Mouse (Mus musculus): Measurements from ENCODE around the gene Nfasc. TPM values are rescaled to one million over a fixed set of nuclear protein-coding genes. Genes with fewer than 3 reads are reported as not detected.

Gene Nfasc
- polyA plus RNA-seq, 1 experiment from 2014 or later: 0.14 TPM

- WGBS: 7% methylated on average over 5 of the region's 5 CpGs
- H3K4me3 ChIP-seq (ENCODE audit: low read depth, low read length): no peak overlapping the region
- no peak overlapping the region for H3K27ac ChIP-seq (ENCODE audit: low read depth, low read length)
- peaks cover 3% of the 10 kb centered on the region; the same call in 1 of the 2 replicates for H3K4me1 ChIP-seq (replicated peaks; ENCODE audit: control insufficient read depth, insufficient read depth, low read length)
- H3K36me3 ChIP-seq (ENCODE audit: control insufficient read depth, insufficient read depth, low read length): no peaks in the 10 kb centered on the region
- no peak for ATAC-seq (replicated peaks; ENCODE audit: low FRiP score)
- peaks cover 63% of the 10 kb centered on the region for H3K27me3 ChIP-seq (replicated peaks; ENCODE audit: control insufficient read depth, insufficient read depth, low read length)
- no peak overlapping the region for H3K9ac ChIP-seq (ENCODE audit: low read depth, low read length)
- H3K9me3 ChIP-seq (ENCODE audit: control insufficient read depth, low read length): no peaks in the 10 kb centered on the region
- no peak for DNase-seq (ENCODE audit: low spot score)
- H3K4me2 ChIP-seq: no peak overlapping the region; the same call in 1 of the 2 replicates
Observed at GRCm38 (mm10) chr1:132541824-132542599, 199.6 kb downstream of the Nfasc start.

- peak; percentile 31; the same call in 1 of the 2 replicates for ATAC-seq (replicated peaks; ENCODE audit: low FRiP score)
- no peak for DNase-seq (ENCODE audit: low spot score)
- Histone ChIP-seq H3K9ac (ENCODE audit: low read depth, low read length) (no peak overlapping the region), H3K4me2 (no peak overlapping the region), H3K9me3 (ENCODE audit: control insufficient read depth, low read length) (no peaks in the 10 kb centered on the region), H3K27ac (ENCODE audit: low read depth, low read length) (no peak overlapping the region), H3K4me1 (replicated peaks; ENCODE audit: control insufficient read depth, insufficient read depth, low read length) (peaks cover 3% of the 10 kb centered on the region; the same call in 1 of the 2 replicates), H3K4me3 (ENCODE audit: low read depth, low read length) (no peak overlapping the region), H3K36me3 (ENCODE audit: control insufficient read depth, insufficient read depth, low read length) (no peaks in the 10 kb centered on the region), H3K27me3 (replicated peaks; ENCODE audit: control insufficient read depth, insufficient read depth, low read length) (peaks cover 63% of the 10 kb centered on the region)
- WGBS: 5% methylated on average over 14 of the region's 14 CpGs
Observed at GRCm38 (mm10) chr1:132541171-132541823, 200.3 kb downstream of the Nfasc start.

GRCm38 (mm10) chr1:132540701-132541100 is 200.9 kb downstream of the Nfasc start:
- Histone ChIP-seq H3K4me3 (ENCODE audit: low read depth, low read length) (no peak overlapping the region), H3K27ac (ENCODE audit: low read depth, low read length) (no peak overlapping the region), H3K36me3 (ENCODE audit: control insufficient read depth, insufficient read depth, low read length) (no peaks in the 10 kb centered on the region), H3K4me1 (replicated peaks; ENCODE audit: control insufficient read depth, insufficient read depth, low read length) (peaks cover 3% of the 10 kb centered on the region; the same call in 1 of the 2 replicates), H3K9ac (ENCODE audit: low read depth, low read length) (no peak overlapping the region), H3K27me3 (replicated peaks; ENCODE audit: control insufficient read depth, insufficient read depth, low read length) (peaks cover 63% of the 10 kb centered on the region), H3K9me3 (ENCODE audit: control insufficient read depth, low read length) (no peaks in the 10 kb centered on the region), H3K4me2 (no peak overlapping the region)
- 48% methylated on average over 7 of the region's 7 CpGs for WGBS
- DNase-seq (ENCODE audit: low spot score) (no peak), ATAC-seq (replicated peaks; ENCODE audit: low FRiP score) (no peak)

GRCm38 (mm10) chr1:132537736-132538135 is 203.9 kb downstream of the Nfasc start:
- ATAC-seq (replicated peaks; ENCODE audit: low FRiP score): no peak

GRCm38 (mm10) chr1:132536416-132536815 is 205.2 kb downstream of the Nfasc start:
- DNase-seq (ENCODE audit: low spot score): no peak
- Histone ChIP-seq H3K4me3 (ENCODE audit: low read depth, low read length) (no peak overlapping the region), H3K4me1 (replicated peaks; ENCODE audit: control insufficient read depth, insufficient read depth, low read length) (no peaks in the 10 kb centered on the region; the same call in 1 of the 2 replicates), H3K4me2 (no peak overlapping the region), H3K27me3 (replicated peaks; ENCODE audit: control insufficient read depth, insufficient read depth, low read length) (peaks cover 36% of the 10 kb centered on the region), H3K27ac (ENCODE audit: low read depth, low read length) (no peak overlapping the region), H3K9ac (ENCODE audit: low read depth, low read length) (no peak overlapping the region), H3K36me3 (ENCODE audit: control insufficient read depth, insufficient read depth, low read length) (no peaks in the 10 kb centered on the region), H3K9me3 (ENCODE audit: control insufficient read depth, low read length) (no peaks in the 10 kb centered on the region)
- WGBS: 63% methylated on average over 3 of the region's 3 CpGs
- ATAC-seq (replicated peaks; ENCODE audit: low FRiP score): no peak

More at GRCm38 (mm10) chr1:132537736-132538135, 203.9 kb downstream of the Nfasc start:
- no peak overlapping the region for H3K27ac ChIP-seq (ENCODE audit: low read depth, low read length)
- peaks cover 3% of the 10 kb centered on the region; the same call in 1 of the 2 replicates for H3K4me1 ChIP-seq (replicated peaks; ENCODE audit: control insufficient read depth, insufficient read depth, low read length)
- peaks cover 47% of the 10 kb centered on the region for H3K27me3 ChIP-seq (replicated peaks; ENCODE audit: control insufficient read depth, insufficient read depth, low read length)
- H3K4me3 ChIP-seq (ENCODE audit: low read depth, low read length): no peak overlapping the region
- no peaks in the 10 kb centered on the region for H3K9me3 ChIP-seq (ENCODE audit: control insufficient read depth, low read length)
- H3K9ac ChIP-seq (ENCODE audit: low read depth, low read length): no peak overlapping the region
- DNase-seq (ENCODE audit: low spot score): no peak
- H3K4me2 ChIP-seq: no peak overlapping the region
- WGBS: 68% methylated on average over 5 of the region's 5 CpGs
- H3K36me3 ChIP-seq (ENCODE audit: control insufficient read depth, insufficient read depth, low read length): no peaks in the 10 kb centered on the region

- no peak for DNase-seq (ENCODE audit: low spot score)
- Histone ChIP-seq H3K4me1 (replicated peaks; ENCODE audit: control insufficient read depth, insufficient read depth, low read length) (no peaks in the 10 kb centered on the region), H3K9me3 (ENCODE audit: control insufficient read depth, low read length) (no peaks in the 10 kb centered on the region), H3K36me3 (ENCODE audit: control insufficient read depth, insufficient read depth, low read length) (no peaks in the 10 kb centered on the region), H3K9ac (ENCODE audit: low read depth, low read length) (no peak overlapping the region), H3K4me2 (no peak overlapping the region), H3K27ac (ENCODE audit: low read depth, low read length) (no peak overlapping the region), H3K4me3 (ENCODE audit: low read depth, low read length) (no peak overlapping the region), H3K27me3 (replicated peaks; ENCODE audit: control insufficient read depth, insufficient read depth, low read length) (peaks cover 27% of the 10 kb centered on the region)
- no peak for ATAC-seq (replicated peaks; ENCODE audit: low FRiP score)
- 88% methylated on average over 4 of the region's 4 CpGs for WGBS
Observed at GRCm38 (mm10) chr1:132535541-132535940, 206.1 kb downstream of the Nfasc start.

GRCm38 (mm10) chr1:132533840-132534239 is 207.8 kb downstream of the Nfasc start:
- Histone ChIP-seq H3K36me3 (ENCODE audit: control insufficient read depth, insufficient read depth, low read length) (no peaks in the 10 kb centered on the region), H3K9me3 (ENCODE audit: control insufficient read depth, low read length) (no peaks in the 10 kb centered on the region), H3K27me3 (replicated peaks; ENCODE audit: control insufficient read depth, insufficient read depth, low read length) (peaks cover 11% of the 10 kb centered on the region; the same call in 1 of the 2 replicates), H3K9ac (ENCODE audit: low read depth, low read length) (no peak overlapping the region), H3K27ac (ENCODE audit: low read depth, low read length) (no peak overlapping the region), H3K4me1 (replicated peaks; ENCODE audit: control insufficient read depth, insufficient read depth, low read length) (no peaks in the 10 kb centered on the region), H3K4me2 (no peak overlapping the region), H3K4me3 (ENCODE audit: low read depth, low read length) (no peak overlapping the region)
- DNase-seq (ENCODE audit: low spot score): no peak
- 2% methylated on average over 5 of the region's 8 CpGs for WGBS
- ATAC-seq (replicated peaks; ENCODE audit: low FRiP score): no peak

- no peaks in the 10 kb centered on the region for H3K9me3 ChIP-seq (ENCODE audit: control insufficient read depth, low read length)
- no peak for ATAC-seq (replicated peaks; ENCODE audit: low FRiP score)
- H3K27me3 ChIP-seq (replicated peaks; ENCODE audit: control insufficient read depth, insufficient read depth, low read length): peaks cover 8% of the 10 kb centered on the region; the same call in 1 of the 2 replicates
- no peak overlapping the region for H3K4me2 ChIP-seq
- no peak for DNase-seq (ENCODE audit: low spot score)
- H3K36me3 ChIP-seq (ENCODE audit: control insufficient read depth, insufficient read depth, low read length): no peaks in the 10 kb centered on the region
- no peaks in the 10 kb centered on the region for H3K4me1 ChIP-seq (replicated peaks; ENCODE audit: control insufficient read depth, insufficient read depth, low read length)
- H3K4me3 ChIP-seq (ENCODE audit: low read depth, low read length): no peak overlapping the region
- WGBS: 50% methylated on average over 9 of the region's 9 CpGs
- no peak overlapping the region for H3K27ac ChIP-seq (ENCODE audit: low read depth, low read length)
- no peak overlapping the region for H3K9ac ChIP-seq (ENCODE audit: low read depth, low read length)
Observed at GRCm38 (mm10) chr1:132532521-132532920, 209.1 kb downstream of the Nfasc start.
